Mouse (Mus musculus) hindbrain, embryonic 13.5 days (tissue): Measurements from ENCODE around the gene Irf9. TPM values are rescaled to one million over a fixed set of nuclear protein-coding genes. Genes with fewer than 3 reads are reported as not detected.

Source experiments
- ATAC-seq: fragments of 200-750 bp; cut with Nextera tagmentation; 2 replicates; pipeline ENCODE4 v1.8.0; 2017; ENCODE audit warnings: moderate TSS enrichment; ENCODE audit not compliant: low FRiP score
- H3K27ac ChIP-seq: fragments of 300-500 bp; sonication (generic); 2 replicates; pipeline ENCODE4 v1.5.1; 2015; ENCODE audit warnings: inconsistent platforms, mild to moderate bottlenecking, moderate library complexity
- H3K27me3 ChIP-seq: fragments of 300-500 bp; sonication (generic); 2 replicates; pipeline ENCODE4 v1.6.1; 2015; ENCODE audit warnings: mild to moderate bottlenecking, inconsistent platforms
- H3K36me3 ChIP-seq: fragments of 300-500 bp; sonication (generic); 2 replicates; pipeline ENCODE4 v1.6.1; 2015; ENCODE audit warnings: mild to moderate bottlenecking, inconsistent platforms
- H3K4me1 ChIP-seq: fragments of 300-500 bp; sonication (generic); replicated peaks from 2 replicates; pipeline ENCODE4 v1.6.1; 2015; ENCODE audit warnings: inconsistent platforms
- H3K4me2 ChIP-seq: fragments of 300-500 bp; sonication (generic); 2 replicates; pipeline ENCODE4 v1.6.1; 2015; ENCODE audit warnings: inconsistent platforms, mild to moderate bottlenecking, moderate library complexity
- H3K4me3 ChIP-seq: fragments of 300-500 bp; sonication (generic); 2 replicates; pipeline ENCODE4 v1.5.1; 2015; ENCODE audit warnings: mild to moderate bottlenecking, inconsistent platforms
- H3K9ac ChIP-seq: fragments of 300-500 bp; sonication (generic); 2 replicates; pipeline ENCODE4 v1.6.1; 2015; ENCODE audit warnings: mild to moderate bottlenecking, inconsistent platforms
- H3K9me3 ChIP-seq: fragments of 300-500 bp; sonication (generic); 2 replicates; pipeline ENCODE4 v1.6.1; 2016; ENCODE audit warnings: inconsistent platforms
- WGBS: fragments of 180-500 bp; shearing (Covaris S2); methylation state at CpG from one replicate; pipeline ENCODE4 v1.1.7; 2015; 5-methylcytosine and 5-hydroxymethylcytosine counted together
- polyA plus RNA-seq: library from polyadenylated mRNA; unstranded; fragments of >200 nt; fragmentation: Nextera tagmentation; extraction: Ambion mirVana; gene quantifications from 2 replicates; pipeline ENCODE4 v1.2.1, GENCODE M21; 2015

Gene Irf9
- 9.0 and 10.0 TPM in 2 replicates for polyA plus RNA-seq

DNA sequence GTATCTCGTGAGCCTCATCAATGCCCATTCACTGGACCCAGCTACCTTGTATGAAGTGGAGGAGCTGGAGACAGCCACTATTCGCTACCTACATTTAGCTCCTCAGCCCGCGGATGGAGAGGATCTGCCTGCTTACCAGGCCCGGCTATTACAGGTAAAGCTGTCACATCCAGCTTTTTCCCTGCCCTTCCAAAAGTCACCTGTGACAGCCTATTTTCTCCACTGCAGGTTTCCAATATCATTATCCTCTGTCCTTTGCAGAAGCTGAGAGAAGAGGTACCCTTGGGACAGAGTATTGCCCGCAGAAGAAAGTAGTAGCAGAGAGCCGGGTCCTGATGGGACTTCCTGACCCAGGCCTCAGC is at the start of gene Irf9:
TSS of gene Irf9 (plus strand) at position 301 of the 362 bp plus-strand sequence.
- Histone ChIP-seq H3K9ac (peak within 1 kb of the TSS; percentile 2; the same call in 1 of the 2 replicates), H3K9me3 (no peaks in the 10 kb centered on the region), H3K4me2 (peak within 1 kb of the TSS; percentile 34), H3K27me3 (no peaks in the 10 kb centered on the region), H3K4me1 (peaks cover 6% of the 10 kb centered on the region), H3K4me3 (peak within 1 kb of the TSS; percentile 15), H3K27ac (peak within 1 kb of the TSS; percentile 35), H3K36me3 (peaks cover 87% of the 10 kb centered on the region)
- no peak for ATAC-seq
- WGBS: 88% methylated on average over 7 of the region's 7 CpGs

DNA sequence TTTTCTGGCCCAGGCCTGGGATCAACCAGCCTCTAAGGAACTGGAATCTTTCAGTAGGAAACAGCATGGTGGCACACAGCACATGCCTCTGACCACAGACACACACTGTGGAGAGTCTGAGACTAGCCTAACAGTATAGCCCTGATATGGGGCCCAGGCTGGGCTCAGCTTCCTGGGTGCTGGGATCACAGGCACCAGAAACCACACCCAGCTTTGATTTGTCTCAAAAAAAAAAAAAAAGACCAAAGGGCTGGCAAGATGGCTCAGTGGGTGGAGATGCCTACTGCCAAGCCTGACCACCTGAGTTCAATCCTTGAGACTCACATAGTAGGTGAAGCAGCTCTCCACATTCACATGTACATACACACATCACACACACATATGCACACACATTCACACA is 48.7 kb upstream of the Irf9 start:
- Histone ChIP-seq H3K27ac (no peak overlapping the region), H3K4me2 (no peak overlapping the region), H3K9ac (no peak overlapping the region), H3K36me3 (0 out of 2 replicates have a peak, but pooled peaks cover 2% of the 10 kb centered on the region), H3K27me3 (no peaks in the 10 kb centered on the region), H3K4me3 (no peak overlapping the region), H3K4me1 (peaks cover 4% of the 10 kb centered on the region), H3K9me3 (no peaks in the 10 kb centered on the region)
- no peak for ATAC-seq

DNA sequence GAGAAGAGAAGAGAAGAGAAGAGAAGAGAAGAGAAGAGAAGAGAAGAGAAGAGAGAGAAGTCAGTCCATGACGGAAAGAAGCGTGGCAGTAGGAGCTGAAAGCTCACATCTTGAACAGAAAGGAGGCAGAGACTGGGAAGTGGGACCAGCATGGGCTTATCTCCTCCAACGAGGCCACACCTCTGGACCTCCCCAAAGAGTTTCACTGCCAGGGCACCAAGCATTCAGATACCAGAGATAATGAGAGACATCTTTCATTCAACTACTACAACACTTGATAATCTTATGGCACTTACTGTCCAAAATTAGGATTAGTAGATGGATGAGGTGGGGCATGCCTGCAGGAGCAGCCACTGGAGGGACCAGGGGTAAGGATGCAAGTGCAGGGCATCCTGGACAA is 47.6 kb upstream of the Irf9 start:
- no peaks in the 10 kb centered on the region for H3K9me3 ChIP-seq
- no peaks in the 10 kb centered on the region for H3K27me3 ChIP-seq
- H3K4me3 ChIP-seq: no peak overlapping the region
- H3K4me1 ChIP-seq: peaks cover 4% of the 10 kb centered on the region
- H3K36me3 ChIP-seq: no peaks in the 10 kb centered on the region
- no peak for ATAC-seq
- H3K4me2 ChIP-seq: no peak overlapping the region
- no peak overlapping the region for H3K9ac ChIP-seq
- H3K27ac ChIP-seq: no peak overlapping the region
- WGBS: 83% methylated on average over 3 of the region's 3 CpGs

DNA sequence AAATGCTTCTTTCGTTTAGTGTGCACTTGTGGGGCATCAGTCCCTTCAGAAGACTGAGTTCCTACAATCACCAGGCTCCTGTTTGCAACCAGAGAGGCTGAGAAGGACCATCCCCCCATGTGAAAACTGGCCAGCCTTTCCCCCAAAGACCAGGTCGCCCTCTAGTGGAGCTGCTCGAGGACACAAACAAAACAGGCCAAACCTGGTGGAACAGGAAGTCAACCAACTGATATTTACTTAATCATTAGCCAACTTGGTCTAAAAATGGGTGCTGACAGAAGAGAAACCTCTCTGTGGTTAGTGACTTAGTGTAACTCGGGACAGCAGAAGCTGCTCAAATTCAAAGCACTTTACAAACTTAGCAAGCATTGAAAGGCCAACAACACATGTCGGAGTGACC is 46.4 kb upstream of the Irf9 start:
- 28% methylated on average over 5 of the region's 5 CpGs for WGBS
- no peaks in the 10 kb centered on the region for H3K36me3 ChIP-seq

DNA sequence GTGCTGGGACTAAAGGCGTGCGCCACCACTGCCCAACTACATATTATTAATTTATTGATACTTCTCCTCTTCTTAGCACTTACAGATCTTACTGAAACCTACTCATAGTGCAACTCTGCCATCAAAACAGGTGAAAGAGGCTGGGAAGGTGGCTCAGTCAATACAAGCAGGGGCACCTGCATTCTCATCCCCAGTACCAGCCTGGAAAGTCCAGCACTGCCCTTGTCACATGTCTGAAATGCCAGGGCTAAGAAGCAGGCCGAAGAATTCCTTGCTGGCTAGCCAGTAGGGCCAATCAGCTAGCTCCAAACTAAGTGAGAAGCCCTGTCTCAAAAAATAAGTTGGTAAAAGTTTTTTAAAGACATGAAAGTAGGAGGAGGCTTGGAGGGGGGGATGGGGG is 45.8 kb upstream of the Irf9 start:
- 93% methylated on average over 3 of the region's 3 CpGs for WGBS

More for the DNA sequence above, 46.4 kb upstream of the Irf9 start:
- Histone ChIP-seq H3K9me3 (no peaks in the 10 kb centered on the region), H3K4me2 (no peak overlapping the region), H3K9ac (no peak overlapping the region), H3K4me3 (no peak overlapping the region), H3K27ac (no peak overlapping the region), H3K4me1 (peaks cover 15% of the 10 kb centered on the region), H3K27me3 (no peaks in the 10 kb centered on the region)
- ATAC-seq: no peak

DNA sequence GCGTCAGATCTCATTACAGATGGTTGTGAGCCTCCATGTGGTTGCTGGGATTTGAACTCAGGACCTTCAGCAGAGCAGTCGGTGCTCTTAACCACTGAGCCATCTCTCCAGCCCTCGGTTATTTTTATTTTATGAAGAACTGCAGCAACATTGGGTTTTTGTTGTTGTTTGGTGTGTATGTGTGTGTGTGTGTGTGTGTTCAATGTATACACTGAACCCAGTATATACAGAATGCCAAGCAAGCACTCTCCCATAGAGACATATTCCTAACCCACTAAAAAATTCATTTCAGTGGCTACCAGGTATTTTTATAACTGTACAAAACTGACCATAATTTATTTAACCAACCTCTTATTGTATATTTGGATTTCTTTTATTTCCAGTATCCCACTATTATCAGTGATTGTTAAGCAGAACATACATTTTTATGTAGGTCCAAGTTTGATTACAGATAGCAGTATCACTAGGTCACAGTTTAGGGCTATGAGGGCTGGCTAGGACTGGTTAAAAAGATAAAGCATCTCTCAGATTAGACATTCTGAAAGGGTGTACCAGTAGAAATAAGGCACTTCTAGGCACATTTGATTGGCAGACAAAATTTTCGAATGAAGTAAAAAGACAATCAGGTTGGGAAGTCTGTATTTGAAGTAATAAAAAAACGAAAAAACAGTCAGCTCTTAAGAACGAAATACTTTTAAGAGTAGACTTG is 44.5 kb upstream of the Irf9 start:
- H3K27me3 ChIP-seq: no peaks in the 10 kb centered on the region
- peak overlapping the region; percentile 87; the same call in 1 of the 2 replicates for H3K9ac ChIP-seq
- no peak overlapping the region for H3K27ac ChIP-seq
- ATAC-seq: no peak
- H3K9me3 ChIP-seq: no peaks in the 10 kb centered on the region
- WGBS: 59% methylated on average over 6 of the region's 6 CpGs
- peaks cover 9% of the 10 kb centered on the region for H3K36me3 ChIP-seq
- H3K4me3 ChIP-seq: peak overlapping the region; percentile 64
- H3K4me1 ChIP-seq: peaks cover 19% of the 10 kb centered on the region
- H3K4me2 ChIP-seq: peak overlapping the region; percentile 66

More for the DNA sequence above, 45.8 kb upstream of the Irf9 start:
- H3K27ac ChIP-seq: no peak overlapping the region
- no peak for ATAC-seq
- H3K36me3 ChIP-seq: no peaks in the 10 kb centered on the region
- no peak overlapping the region for H3K4me3 ChIP-seq
- H3K9me3 ChIP-seq: no peaks in the 10 kb centered on the region
- H3K27me3 ChIP-seq: no peaks in the 10 kb centered on the region
- no peak overlapping the region for H3K4me2 ChIP-seq
- H3K4me1 ChIP-seq: peaks cover 19% of the 10 kb centered on the region
- H3K9ac ChIP-seq: no peak overlapping the region; the same call in 1 of the 2 replicates

DNA sequence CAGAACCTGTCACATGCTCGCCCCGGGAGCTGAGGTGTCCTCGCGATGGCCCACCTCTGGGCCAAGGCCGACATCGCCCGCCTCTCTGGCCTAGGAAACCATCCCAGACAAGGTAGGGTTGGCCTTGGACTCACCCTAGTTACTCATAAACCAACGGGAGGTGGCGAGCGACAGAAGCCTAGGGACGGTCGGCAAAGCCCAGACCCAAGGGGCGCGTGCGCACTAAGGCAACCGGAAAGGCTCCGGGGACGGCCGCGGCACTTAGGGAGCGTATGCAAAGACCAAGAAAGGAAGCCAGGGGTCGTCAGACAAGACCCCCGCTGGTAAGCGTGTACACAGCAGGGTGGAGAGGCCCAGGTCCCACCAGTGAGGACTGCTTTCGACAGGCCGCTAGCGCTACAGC is 43.6 kb upstream of the Irf9 start, which contains the start of gene Dcaf11:
TSS of gene Dcaf11 (plus strand) at position 208 of the 403 bp plus-strand sequence.
- 0% methylated on average over 27 of the region's 27 CpGs for WGBS
- peak within 1 kb of the TSS; percentile 87 for H3K9ac ChIP-seq
- no peaks in the 10 kb centered on the region for H3K27me3 ChIP-seq
- peaks cover 19% of the 10 kb centered on the region for H3K4me1 ChIP-seq
- H3K27ac ChIP-seq: peak within 1 kb of the TSS; percentile 99
- H3K9me3 ChIP-seq: no peaks in the 10 kb centered on the region
- peak within 1 kb of the TSS; percentile 82 for H3K4me2 ChIP-seq
- peak within 1 kb of the TSS; percentile 64 for H3K4me3 ChIP-seq
- peak; percentile 80 for ATAC-seq
- peaks cover 18% of the 10 kb centered on the region for H3K36me3 ChIP-seq

DNA sequence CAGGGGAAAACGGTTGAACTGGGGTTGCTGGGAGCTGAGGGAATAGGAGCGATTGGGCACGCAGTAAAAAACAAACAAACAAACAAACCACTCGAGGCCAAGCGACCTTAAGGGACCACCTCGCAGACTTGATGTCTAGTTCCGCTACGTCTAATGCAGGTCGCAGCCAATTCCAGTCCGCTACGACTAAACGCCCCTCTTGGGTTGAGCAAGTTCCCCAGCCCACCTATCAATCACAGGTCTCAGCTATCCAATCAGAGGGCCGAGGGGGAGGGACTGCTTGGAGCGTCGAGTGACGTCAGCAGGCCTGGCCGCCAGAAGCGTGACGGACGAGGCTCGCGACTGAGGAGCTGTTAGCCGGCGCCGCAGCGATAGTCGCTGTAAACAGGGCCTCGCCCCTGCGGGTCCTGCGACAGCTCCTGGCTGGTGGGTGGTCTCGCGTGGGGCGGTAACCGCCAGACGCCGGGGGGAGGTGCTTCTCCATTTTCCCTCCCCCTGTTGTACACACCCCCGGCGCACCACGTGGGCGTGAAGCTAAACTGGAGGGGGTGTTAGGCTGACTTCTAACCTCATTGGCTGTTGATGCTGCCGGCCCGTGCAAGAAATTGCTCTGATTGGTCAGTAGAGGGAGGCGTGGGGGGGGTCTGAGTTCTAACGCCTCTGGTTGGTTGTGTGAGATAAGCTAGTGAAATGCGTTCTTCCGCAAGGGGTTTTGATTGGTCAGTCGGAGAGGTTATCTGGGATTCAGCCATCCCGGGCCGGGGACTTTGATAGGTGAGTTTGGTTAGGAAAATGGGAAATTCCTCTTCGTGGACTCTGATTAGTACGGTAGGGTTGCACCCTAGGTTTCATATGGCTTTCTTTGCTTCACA is 42.9 kb upstream of the Irf9 start, which contains the start of gene A730061H03Rik:
TSS of gene A730061H03Rik (minus strand) at position 205 of the 872 bp plus-strand sequence.
- WGBS: under 1% methylated on average over 51 of the region's 51 CpGs
- Histone ChIP-seq H3K27me3 (no peaks in the 10 kb centered on the region), H3K36me3 (peaks cover 25% of the 10 kb centered on the region), H3K4me2 (peak within 1 kb of the TSS; percentile 82), H3K4me3 (peak within 1 kb of the TSS; percentile 64), H3K9ac (peak within 1 kb of the TSS; percentile 87), H3K27ac (peak within 1 kb of the TSS; percentile 99), H3K9me3 (no peaks in the 10 kb centered on the region), H3K4me1 (peaks cover 19% of the 10 kb centered on the region)
- ATAC-seq: peak; percentile 99

DNA sequence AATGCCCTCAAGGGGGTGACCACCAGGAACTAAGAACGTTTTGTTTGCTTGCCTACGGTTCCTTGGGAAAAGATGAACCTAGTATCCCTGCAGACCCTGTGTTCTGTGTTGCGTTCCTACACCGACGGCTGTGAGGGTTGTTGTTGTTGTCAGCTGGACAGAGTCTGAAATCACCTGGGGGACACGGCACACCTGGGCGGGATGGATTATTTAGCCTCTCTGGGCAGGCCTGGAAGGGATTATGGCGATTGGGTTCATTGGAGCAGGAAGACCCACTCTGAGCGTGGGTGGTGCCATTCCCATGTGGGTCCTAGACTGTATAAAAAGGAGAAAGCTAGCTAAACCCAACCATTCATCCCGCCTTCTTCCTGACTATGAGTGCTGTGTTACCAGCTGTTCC is 41.5 kb upstream of the Irf9 start:
- WGBS: 89% methylated on average over 10 of the region's 10 CpGs
- Histone ChIP-seq H3K4me1 (peaks cover 19% of the 10 kb centered on the region), H3K36me3 (peaks cover 39% of the 10 kb centered on the region), H3K9ac (peak overlapping the region; percentile 36; the same call in 1 of the 2 replicates), H3K9me3 (no peaks in the 10 kb centered on the region), H3K27ac (no peak overlapping the region), H3K4me2 (peak overlapping the region; percentile 82), H3K4me3 (peak overlapping the region; percentile 64; the same call in 1 of the 2 replicates), H3K27me3 (no peaks in the 10 kb centered on the region)
- ATAC-seq: no peak

DNA sequence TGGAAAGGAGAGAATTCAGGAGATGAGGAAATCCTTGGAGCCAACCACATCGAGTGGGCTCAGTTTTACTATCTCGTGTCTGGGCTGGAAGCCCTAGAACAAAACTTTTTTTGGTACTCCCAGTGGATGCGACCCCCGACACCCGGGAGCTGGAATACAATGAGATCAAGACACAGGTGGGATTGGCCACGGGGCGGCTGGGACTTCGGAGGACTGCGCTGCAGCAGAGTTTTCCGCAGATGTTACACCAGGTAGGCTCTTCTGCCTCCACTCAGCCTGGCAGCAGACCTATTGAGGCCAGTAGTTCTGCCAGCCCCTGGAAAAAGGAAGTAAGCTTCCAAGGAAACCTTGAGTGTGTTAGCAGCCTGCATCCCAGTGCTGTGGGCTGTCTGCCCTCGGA is 40.1 kb upstream of the Irf9 start:
- no peaks in the 10 kb centered on the region for H3K27me3 ChIP-seq
- peaks cover 53% of the 10 kb centered on the region for H3K36me3 ChIP-seq
- H3K4me2 ChIP-seq: no peak overlapping the region
- no peak for ATAC-seq
- H3K27ac ChIP-seq: no peak overlapping the region
- H3K9ac ChIP-seq: 0 out of 2 replicates have a peak overlapping the region, but pooled peaks have one; percentile 39
- H3K9me3 ChIP-seq: no peaks in the 10 kb centered on the region
- peaks cover 19% of the 10 kb centered on the region for H3K4me1 ChIP-seq
- H3K4me3 ChIP-seq: no peak overlapping the region
- 90% methylated on average over 11 of the region's 11 CpGs for WGBS

DNA sequence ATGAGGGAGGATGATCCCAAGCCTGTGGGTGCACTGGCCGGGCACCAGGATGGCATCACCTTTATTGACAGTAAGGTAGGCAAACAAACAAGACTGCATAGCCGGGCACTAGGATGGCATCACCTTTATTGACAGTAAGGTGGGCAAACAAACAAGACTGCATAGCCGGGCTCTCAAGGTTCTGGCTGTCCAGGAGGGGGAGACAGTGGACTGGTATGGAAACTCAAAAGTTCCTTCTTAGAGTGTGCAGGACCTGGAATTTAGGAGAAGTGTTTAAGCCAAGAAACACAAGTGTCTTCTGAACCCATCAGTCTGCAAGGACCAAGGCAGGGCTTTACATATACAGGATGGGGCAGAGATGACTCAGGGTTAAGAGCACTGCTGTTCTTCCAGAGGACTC is 37.6 kb upstream of the Irf9 start:
- no peak for ATAC-seq
- Histone ChIP-seq H3K4me3 (no peak overlapping the region), H3K9me3 (no peaks in the 10 kb centered on the region), H3K4me2 (no peak overlapping the region), H3K9ac (no peak overlapping the region), H3K4me1 (peaks cover 15% of the 10 kb centered on the region), H3K27ac (no peak overlapping the region), H3K36me3 (peaks cover 78% of the 10 kb centered on the region), H3K27me3 (no peaks in the 10 kb centered on the region)
- WGBS: 90% methylated on average over 3 of the region's 3 CpGs

DNA sequence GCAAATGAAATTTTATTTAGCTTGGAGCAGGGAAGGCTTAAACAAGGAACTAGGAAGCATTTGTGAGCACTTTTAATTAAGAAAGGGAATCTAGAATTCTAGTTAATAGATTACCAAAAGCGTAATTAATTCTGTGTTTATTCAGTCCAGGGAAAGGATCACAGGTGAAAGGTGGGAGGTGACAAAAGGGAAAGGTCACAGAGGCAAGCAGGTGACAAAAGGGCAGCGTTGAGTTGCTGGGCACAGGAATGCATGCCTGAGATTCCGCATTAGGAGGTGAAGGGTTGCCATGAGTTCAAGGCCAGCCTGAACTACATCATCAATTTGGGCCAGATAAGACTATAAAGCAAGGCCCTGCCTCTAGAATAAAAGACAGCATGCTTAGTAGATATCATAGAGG is 35.9 kb upstream of the Irf9 start:
- Histone ChIP-seq H3K9me3 (no peaks in the 10 kb centered on the region), H3K4me3 (no peak overlapping the region)

More for the DNA sequence above, 35.9 kb upstream of the Irf9 start:
- Histone ChIP-seq H3K9ac (no peak overlapping the region), H3K4me2 (no peak overlapping the region), H3K27me3 (no peaks in the 10 kb centered on the region), H3K27ac (no peak overlapping the region), H3K4me1 (no peaks in the 10 kb centered on the region), H3K36me3 (peaks cover 83% of the 10 kb centered on the region)
- no peak for ATAC-seq
- WGBS: 90% methylated on average over 3 of the region's 3 CpGs
